Mouse (Mus musculus): Measurements from ENCODE around the gene Kcnq1. TPM values are rescaled to one million over a fixed set of nuclear protein-coding genes. Genes with fewer than 3 reads are reported as not detected.

The Kcnq1 gene
- polyA plus RNA-seq, 1 experiment from 2014 or later, result 13.4 TPM

GRCm38 (mm10) chr7:143373265-143373664 is 267.1 kb downstream of the Kcnq1 start:
- Histone ChIP-seq H3K36me3 (ENCODE audit: insufficient read depth, low read length) (no peaks in the 10 kb centered on the region), H3K4me1 (replicated peaks; ENCODE audit: insufficient read depth, low read length) (no peaks in the 10 kb centered on the region), H3K4me2 (ENCODE audit: low read length) (no peak overlapping the region), H3K9me3 (replicated peaks; ENCODE audit: low read length) (no peaks in the 10 kb centered on the region), H3K4me3 (replicated peaks; ENCODE audit: low read depth, low read length) (no peak overlapping the region), H3K9ac (ENCODE audit: low read depth, low read length) (no peak overlapping the region), H3K27me3 (ENCODE audit: insufficient read depth, low read length) (no peaks in the 10 kb centered on the region), H3K27ac (no peak overlapping the region)
- TF ChIP-seq CTCF (IDR thresholded peaks at IDR 0.05; ENCODE audit: low read depth), result no peak
- DNase-seq (ENCODE audit: low spot score) (peak; percentile 12), ATAC-seq (replicated peaks; ENCODE audit: low FRiP score, low read depth) (no peak)
- WGBS, result 78% methylated on average over 3 of the region's 3 CpGs

- Histone ChIP-seq H3K27me3 (ENCODE audit: insufficient read depth, low read length) (no peaks in the 10 kb centered on the region), H3K9ac (ENCODE audit: low read depth, low read length) (no peak overlapping the region), H3K4me2 (ENCODE audit: low read length) (no peak overlapping the region), H3K9me3 (replicated peaks; ENCODE audit: low read length) (no peaks in the 10 kb centered on the region), H3K36me3 (ENCODE audit: insufficient read depth, low read length) (no peaks in the 10 kb centered on the region), H3K4me3 (replicated peaks; ENCODE audit: low read depth, low read length) (no peak overlapping the region), H3K27ac (no peak overlapping the region; the same call in 1 of the 2 replicates), H3K4me1 (replicated peaks; ENCODE audit: insufficient read depth, low read length) (no peaks in the 10 kb centered on the region)
- TF ChIP-seq CTCF (IDR thresholded peaks at IDR 0.05; ENCODE audit: low read depth), result no peak
- 68% methylated on average over 16 of the region's 16 CpGs for WGBS
- DNase-seq (ENCODE audit: low spot score), result peak; percentile 46
- no peak for ATAC-seq (replicated peaks; ENCODE audit: low FRiP score, low read depth)
Observed at GRCm38 (mm10) chr7:143375945-143376344, 269.8 kb downstream of the Kcnq1 start.

- no peaks in the 10 kb centered on the region for H3K9me3 ChIP-seq (replicated peaks; ENCODE audit: low read length)
- H3K4me1 ChIP-seq (replicated peaks; ENCODE audit: insufficient read depth, low read length), result no peaks in the 10 kb centered on the region
- no peak for DNase-seq (ENCODE audit: low spot score)
- no peak overlapping the region for H3K4me2 ChIP-seq (ENCODE audit: low read length)
- WGBS, result 52% methylated on average over 20 of the region's 20 CpGs
- ATAC-seq (replicated peaks; ENCODE audit: low FRiP score, low read depth), result no peak
- TF ChIP-seq CTCF (IDR thresholded peaks at IDR 0.05; ENCODE audit: low read depth), result no peak
- H3K9ac ChIP-seq (ENCODE audit: low read depth, low read length), result no peak overlapping the region
- H3K27ac ChIP-seq, result no peak overlapping the region
- no peak overlapping the region for H3K4me3 ChIP-seq (replicated peaks; ENCODE audit: low read depth, low read length)
- H3K36me3 ChIP-seq (ENCODE audit: insufficient read depth, low read length), result no peaks in the 10 kb centered on the region
- H3K27me3 ChIP-seq (ENCODE audit: insufficient read depth, low read length), result no peaks in the 10 kb centered on the region
Observed at GRCm38 (mm10) chr7:143380466-143381073, 274.4 kb downstream of the Kcnq1 start.

- no peaks in the 10 kb centered on the region for H3K36me3 ChIP-seq (ENCODE audit: insufficient read depth, low read length)
- H3K27ac ChIP-seq, result no peak overlapping the region
- no peaks in the 10 kb centered on the region; the same call in 1 of the 2 replicates for H3K27me3 ChIP-seq (ENCODE audit: insufficient read depth, low read length)
- ATAC-seq (replicated peaks; ENCODE audit: low FRiP score, low read depth), result no peak
- no peak for DNase-seq (ENCODE audit: low spot score)
- no peak overlapping the region for H3K4me3 ChIP-seq (replicated peaks; ENCODE audit: low read depth, low read length)
- H3K9me3 ChIP-seq (replicated peaks; ENCODE audit: low read length), result no peaks in the 10 kb centered on the region
- TF ChIP-seq CTCF (IDR thresholded peaks at IDR 0.05; ENCODE audit: low read depth), result no peak
- no peak overlapping the region for H3K4me2 ChIP-seq (ENCODE audit: low read length)
- 47% methylated on average over 1 of the region's 1 CpGs for WGBS
- peaks cover 18% of the 10 kb centered on the region for H3K4me1 ChIP-seq (replicated peaks; ENCODE audit: insufficient read depth, low read length)
- no peak overlapping the region for H3K9ac ChIP-seq (ENCODE audit: low read depth, low read length)
Observed at GRCm38 (mm10) chr7:143386632-143387031, 280.5 kb downstream of the Kcnq1 start.

- no peak overlapping the region for H3K4me2 ChIP-seq (ENCODE audit: low read length)
- WGBS, result 26% methylated on average over 27 of the region's 27 CpGs
- DNase-seq (ENCODE audit: low spot score) (peak; percentile 95), ATAC-seq (replicated peaks; ENCODE audit: low FRiP score, low read depth) (peak; percentile 86)
- no peaks in the 10 kb centered on the region for H3K9me3 ChIP-seq (replicated peaks; ENCODE audit: low read length)
- no peak overlapping the region for H3K4me3 ChIP-seq (replicated peaks; ENCODE audit: low read depth, low read length)
- H3K4me1 ChIP-seq (replicated peaks; ENCODE audit: insufficient read depth, low read length), result peaks cover 18% of the 10 kb centered on the region
- H3K36me3 ChIP-seq (ENCODE audit: insufficient read depth, low read length), result no peaks in the 10 kb centered on the region
- no peak overlapping the region for H3K9ac ChIP-seq (ENCODE audit: low read depth, low read length)
- H3K27ac ChIP-seq, result peak overlapping the region; percentile 54
- no peaks in the 10 kb centered on the region; the same call in 1 of the 2 replicates for H3K27me3 ChIP-seq (ENCODE audit: insufficient read depth, low read length)
- TF ChIP-seq CTCF (IDR thresholded peaks at IDR 0.05; ENCODE audit: low read depth), result no peak
Observed at GRCm38 (mm10) chr7:143388783-143389695, 282.9 kb downstream of the Kcnq1 start.

GRCm38 (mm10) chr7:143389860-143390259 is 283.7 kb downstream of the Kcnq1 start:
- H3K27me3 ChIP-seq (ENCODE audit: insufficient read depth, low read length), result no peaks in the 10 kb centered on the region; the same call in 1 of the 2 replicates
- H3K9ac ChIP-seq (ENCODE audit: low read depth, low read length), result no peak overlapping the region
- 41% methylated on average over 2 of the region's 2 CpGs for WGBS
- H3K4me3 ChIP-seq (replicated peaks; ENCODE audit: low read depth, low read length), result no peak overlapping the region
- H3K4me2 ChIP-seq (ENCODE audit: low read length), result no peak overlapping the region
- no peaks in the 10 kb centered on the region for H3K9me3 ChIP-seq (replicated peaks; ENCODE audit: low read length)
- no peak for TF ChIP-seq CTCF (IDR thresholded peaks at IDR 0.05; ENCODE audit: low read depth)
- peak overlapping the region; percentile 54; the same call in 1 of the 2 replicates for H3K27ac ChIP-seq
- peaks cover 18% of the 10 kb centered on the region for H3K4me1 ChIP-seq (replicated peaks; ENCODE audit: insufficient read depth, low read length)
- no peaks in the 10 kb centered on the region for H3K36me3 ChIP-seq (ENCODE audit: insufficient read depth, low read length)
- no peak for DNase-seq (ENCODE audit: low spot score)
- no peak for ATAC-seq (replicated peaks; ENCODE audit: low FRiP score, low read depth)
